Mouse (Mus musculus) C2C12 (cell line): ENCODE results near the gene Dhh.

Experiments used
- CTCF ChIP-seq: IDR thresholded peaks from one replicate; pipeline ENCODE4 v1.5.1; 2011; ENCODE audit not compliant: control insufficient read depth, insufficient read depth, insufficient read length
- FOSL1 ChIP-seq: IDR thresholded peaks from one replicate; pipeline ENCODE4 v1.8.0; 2011; ENCODE audit warnings: mild to moderate bottlenecking, low read length; ENCODE audit not compliant: poor library complexity, insufficient read depth, severe bottlenecking
- MAX ChIP-seq: IDR thresholded peaks from one replicate; pipeline ENCODE4 v1.6.1; 2011; ENCODE audit warnings: mild to moderate bottlenecking, control low read depth
- MYOD1 ChIP-seq: IDR thresholded peaks from one replicate; pipeline ENCODE4 v1.6.1; 2011; ENCODE audit warnings: low read depth; ENCODE audit not compliant: control insufficient read depth, insufficient read length
- MYOG ChIP-seq: IDR thresholded peaks from one replicate; pipeline ENCODE4 v1.6.1; 2011; ENCODE audit not compliant: control insufficient read depth, insufficient read length; ENCODE audit errors: extremely low read depth
- USF1 ChIP-seq: IDR thresholded peaks from one replicate; pipeline ENCODE4 v1.6.1; 2011; ENCODE audit warnings: low read depth, mild to moderate bottlenecking, control low read depth, moderate library complexity

- TF ChIP-seq USF1 = no peak
- TF ChIP-seq FOSL1 = no peak
- TF ChIP-seq MAX = no peak
- TF ChIP-seq CTCF = no peak
- no peak for TF ChIP-seq MYOD1
- TF ChIP-seq MYOG = no peak
Observed at GRCm38 (mm10) chr15:98870179-98871069, 27.9 kb downstream of the Dhh start.
